ENCODE assay signal across 21 mouse cellular contexts in genomic region chr8:110323981-110324574, GRCm38 (mm10). TPM values are rescaled to one million over a fixed set of nuclear protein-coding genes. Genes with fewer than 3 reads are reported as not detected.
A peak's percentile ranks its signal among the peaks of the same experiment; 100 is the strongest.
DNase-seq lines count a peak whose midpoint lies in the region; ATAC-seq and TF ChIP-seq lines count a peak whose summit lies in the region.
"Had no signal": no experiment of that assay in that cellular context is flagged by ENCODE, and none has a peak within 500 bp of the region (broad histone marks: within the 10 kb centered on the region; RNA-seq: fewer than 3 reads in every experiment).

No protein-coding gene starts in this region.

- no peak overlapping the region for H3K4me3 ChIP-seq in lung, adult 2 months (replicated peaks; ENCODE audit: extremely low read depth, low read depth, low read length)
- H3K4me3 ChIP-seq in lung, embryonic 16.5 days (ENCODE audit: low read length), result no peak overlapping the region
- H3K4me3 ChIP-seq in hindbrain, postnatal 0 days (ENCODE audit: low read length), result no peak overlapping the region
- H3K4me3 ChIP-seq: heart, embryonic 13.5 days had no signal

- WGBS in lung, adult 2 months, result 64% methylated on average over 10 of the region's 10 CpGs
- WGBS in lung, embryonic 16.5 days, result 65% methylated on average over 10 of the region's 10 CpGs
- WGBS in hindbrain, postnatal 0 days, result 78% methylated on average over 10 of the region's 10 CpGs

- no peak overlapping the region for H3K4me2 ChIP-seq in lung, embryonic 16.5 days (ENCODE audit: low read depth, low read length)
- no peak overlapping the region for H3K4me2 ChIP-seq in hindbrain, postnatal 0 days (ENCODE audit: low read depth, low read length)
- H3K4me2 ChIP-seq: heart, embryonic 13.5 days; midbrain, embryonic 11.5 days had no signal

- no peaks in the 10 kb centered on the region; the same call in 1 of the 2 replicates for H3K4me1 ChIP-seq in lung, adult 2 months (ENCODE audit: control insufficient read depth, insufficient read depth, low read length)
- no peaks in the 10 kb centered on the region for H3K4me1 ChIP-seq in lung, embryonic 16.5 days (replicated peaks; ENCODE audit: control insufficient read depth, insufficient read depth, low read length)
- no peaks in the 10 kb centered on the region for H3K4me1 ChIP-seq in hindbrain, postnatal 0 days (ENCODE audit: insufficient read depth, low read length)
- H3K4me1 ChIP-seq: heart, embryonic 13.5 days had no signal

- H3K36me3 ChIP-seq in lung, embryonic 16.5 days (ENCODE audit: control insufficient read depth, insufficient read depth, low read length), result no peaks in the 10 kb centered on the region
- H3K36me3 ChIP-seq in hindbrain, postnatal 0 days (ENCODE audit: insufficient read depth, low read length), result no peaks in the 10 kb centered on the region
- H3K36me3 ChIP-seq: heart, embryonic 13.5 days had no signal

- TF ChIP-seq CTCF in lung, adult 2 months (IDR thresholded peaks at IDR 0.05; ENCODE audit: insufficient read depth, low read length), result no peak
- TF ChIP-seq CTCF in hindbrain, postnatal 0 days (IDR thresholded peaks at IDR 0.05; ENCODE audit: low read depth), result no peak

- TF ChIP-seq POLR2A in lung, adult 2 months (IDR thresholded peaks at IDR 0.05; ENCODE audit: borderline replicate concordance, extremely low read depth, low read depth, low read length), result no peak

- no peak overlapping the region for H3K9ac ChIP-seq in lung, embryonic 16.5 days (ENCODE audit: low read length)
- H3K9ac ChIP-seq in hindbrain, postnatal 0 days (replicated peaks; ENCODE audit: low read length), result no peak overlapping the region
- H3K9ac ChIP-seq: heart, embryonic 13.5 days; liver, postnatal 0 days had no signal

- DNase-seq in adrenal gland, postnatal 14 days, result peak; percentile 9
- DNase-seq in adrenal gland, adult 8-10 months, result no peak
- DNase-seq in lung, adult 18-20 months, result peak; percentile 11 to 28
- DNase-seq in lung, adult 2 months, result no peak
- no peak for DNase-seq in kidney, postnatal 36 days
- DNase-seq in hindbrain, postnatal 0 days (ENCODE audit: low spot score), result no peak
- DNase-seq: B cell, adult 2 months; cerebellum, adult 11-12 months; cerebellum, postnatal 25 days; heart, postnatal 4 days; kidney, adult 18-20 months; kidney, postnatal 14 days; liver; liver, postnatal 0 days; thymus, postnatal 25 days had no signal

- peak overlapping the region; percentile 50 for H3K27ac ChIP-seq in lung, embryonic 16.5 days (ENCODE audit: low read length)
- H3K27ac ChIP-seq in hindbrain, postnatal 0 days, result no peak overlapping the region
- H3K27ac ChIP-seq: heart, embryonic 13.5 days had no signal

- no peaks in the 10 kb centered on the region for H3K27me3 ChIP-seq in lung, embryonic 16.5 days (ENCODE audit: control insufficient read depth, insufficient read depth, low read depth, low read length)
- H3K27me3 ChIP-seq in hindbrain, postnatal 0 days (ENCODE audit: insufficient read depth, low read length), result no peaks in the 10 kb centered on the region
- H3K27me3 ChIP-seq: heart, embryonic 13.5 days had no signal

- no peaks in the 10 kb centered on the region for H3K9me3 ChIP-seq in lung, embryonic 16.5 days (ENCODE audit: control insufficient read depth, low read length)
- H3K9me3 ChIP-seq in hindbrain, postnatal 0 days (ENCODE audit: low read length), result no peaks in the 10 kb centered on the region
- H3K9me3 ChIP-seq: heart, embryonic 13.5 days had no signal

- peak; percentile 92 for ATAC-seq in lung, embryonic 16.5 days (ENCODE audit: low read depth)
- ATAC-seq in hindbrain, postnatal 0 days, result no peak
- ATAC-seq in megakaryocyte progenitor cell, adult 5-6 weeks (replicated peaks; ENCODE audit: poor library complexity), result no peak
- ATAC-seq: hindbrain, embryonic 16.5 days; liver, postnatal 0 days had no signal

RNA-seq across cellular contexts. Expression of gene Hydin, which starts 57.3 kb away (rescaled TPM):
- total RNA-seq in adrenal gland, postnatal 14 days (2021), result 0.07 and 0.26 TPM in 2 replicates
- total RNA-seq in adrenal gland, adult 8-10 months (2022), result under 1 TPM; 0.16 to 0.70 (median 0.31) TPM
- polyA plus RNA-seq in lung, adult 2 months (2012; rRNA removed), result 2.2 and 2.6 TPM in 2 replicates
- 0.79 and 1.1 TPM in 2 replicates for polyA plus RNA-seq in lung, embryonic 16.5 days (2015; fragmentation: Nextera tagmentation; extraction: Ambion mirVana)
- total RNA-seq in hindbrain, postnatal 0 days (2014; rRNA removed), result 0.54 and 0.73 TPM in 2 replicates
- polyA plus RNA-seq in hindbrain, postnatal 0 days (2015; fragmentation: Nextera tagmentation; extraction: Ambion mirVana), result 0.39 and 0.48 TPM in 2 replicates
- total RNA-seq in megakaryocyte progenitor cell, adult 5-6 weeks (2015), result not detected in 2 replicates
- total RNA-seq in megakaryocyte progenitor cell, adult 5-6 weeks (2017), result not detected in 2 replicates
- total RNA-seq: granulocyte monocyte progenitor cell, adult 5-6 weeks had no signal

Comparison
In these comparisons a context has a peak if more than half of its experiments do, and no peak if none do; other contexts are left out.
1. DNase-seq: peak in adrenal gland, postnatal 14 days (single experiment) and lung, adult 18-20 months (2 of 2); none in adrenal gland, adult 8-10 months (single experiment), lung, adult 2 months (single experiment), kidney, postnatal 36 days (0 of 2) and hindbrain, postnatal 0 days (single experiment).